Mouse (Mus musculus) spleen, postnatal 36 days (tissue): ENCODE measurements around the gene Mlycd.
"Not testable (repeated sequence)": the region's sequence is repeated elsewhere in the genome, so short reads cannot be mapped to it uniquely, and the experiment has no call there.

Experiments used
- DNase-seq, 2 experiments: peaks; one replicate each; pipeline ENCODE4 v3.0.0; 2022; ENCODE audit warnings: low spot score in 2 of 2, mixed read lengths in 1 of 2

The Mlycd gene

GRCm38 (mm10) chr8:119394524-119395026 is at the start of gene Mlycd:
Mlycd (plus strand) TSS chr8:119394878.
- peak; percentile 91 to 93 for DNase-seq

- DNase-seq, result no peak
These were observed 49.5 kb upstream of the Mlycd start for GRCm38 (mm10) chr8:119345029-119345682.

GRCm38 (mm10) chr8:119345683-119346075 is 49.0 kb upstream of the Mlycd start:
- no peak for DNase-seq

- DNase-seq, result no peak
These were observed 43.0 kb upstream of the Mlycd start for GRCm38 (mm10) chr8:119351647-119352046.

GRCm38 (mm10) chr8:119352977-119353658 is 41.6 kb upstream of the Mlycd start:
- DNase-seq, result no peak

- no peak for DNase-seq
These were observed 41.0 kb upstream of the Mlycd start for GRCm38 (mm10) chr8:119353659-119354023.

- DNase-seq, result not testable (repeated sequence)
These were observed 38.0 kb upstream of the Mlycd start for GRCm38 (mm10) chr8:119356631-119357030.

GRCm38 (mm10) chr8:119358175-119358574 is 36.5 kb upstream of the Mlycd start:
- no peak for DNase-seq

- peak in 1 of 2 experiments; percentile 24 for DNase-seq
These were observed 35.8 kb upstream of the Mlycd start for GRCm38 (mm10) chr8:119358836-119359235.

GRCm38 (mm10) chr8:119360686-119361295 is 33.9 kb upstream of the Mlycd start:
- no peak for DNase-seq

- DNase-seq, result not testable (repeated sequence)
These were observed 20.0 kb upstream of the Mlycd start for GRCm38 (mm10) chr8:119374716-119375115.

GRCm38 (mm10) chr8:119378476-119378875 is 16.2 kb upstream of the Mlycd start:
- DNase-seq, result no peak

GRCm38 (mm10) chr8:119380619-119381018 is 14.1 kb upstream of the Mlycd start:
- peak in 1 of 2 experiments; percentile 16 for DNase-seq

GRCm38 (mm10) chr8:119384478-119384877 is 10.2 kb upstream of the Mlycd start:
- peak; percentile 26 to 46 for DNase-seq

GRCm38 (mm10) chr8:119385854-119386253 is 8.8 kb upstream of the Mlycd start:
- no peak for DNase-seq

- DNase-seq, result no peak
These were observed 7.7 kb upstream of the Mlycd start for GRCm38 (mm10) chr8:119386988-119387387.

- DNase-seq, result no peak
These were observed 581 bp upstream of the Mlycd start for GRCm38 (mm10) chr8:119394097-119394496.

GRCm38 (mm10) chr8:119395072-119395950 is 633 bp downstream of the Mlycd start:
- no peak for DNase-seq

GRCm38 (mm10) chr8:119398558-119398957 is 3.9 kb downstream of the Mlycd start:
- no peak for DNase-seq

- no peak for DNase-seq
These were observed 4.6 kb downstream of the Mlycd start for GRCm38 (mm10) chr8:119399255-119399654.

- DNase-seq, result no peak
These were observed 5.5 kb downstream of the Mlycd start for GRCm38 (mm10) chr8:119400122-119400671.
